Mouse (Mus musculus): ENCODE data around the gene 4833423E24Rik.

DNA sequence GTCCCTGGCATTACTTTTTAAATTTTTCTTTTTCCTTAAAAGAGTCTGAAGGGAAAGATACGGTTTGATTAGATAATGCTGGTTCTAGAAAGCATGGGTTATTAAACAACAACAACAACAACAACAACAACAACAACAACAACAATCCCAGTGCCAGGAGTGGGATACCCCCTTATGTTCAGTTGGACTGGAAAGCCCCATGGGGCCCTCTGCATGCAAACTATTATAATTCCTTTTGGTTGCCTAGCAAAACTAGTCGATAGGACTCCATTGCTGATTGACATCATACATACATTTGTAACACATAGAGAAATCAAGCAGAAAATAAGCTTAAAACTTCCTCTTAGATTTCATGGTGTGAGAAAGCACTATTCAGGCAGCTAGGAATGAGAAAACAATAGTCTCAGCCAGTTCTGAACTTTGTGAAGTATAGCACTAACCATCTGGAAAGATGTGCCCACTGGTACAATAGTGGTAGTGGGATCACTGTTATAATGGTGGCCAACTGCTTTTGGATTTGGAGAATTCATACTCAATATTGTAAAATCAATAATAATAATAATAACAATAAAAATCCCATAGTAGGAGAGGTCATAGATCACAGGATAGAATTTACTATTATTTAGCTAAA lies 4.2 kb upstream of the 4833423E24Rik start:
- TF ChIP-seq TAL1 (IDR thresholded peaks at IDR 0.05; ENCODE audit: low read length), result no peak
- no peak for TF ChIP-seq GATA1 (IDR thresholded peaks at IDR 0.05; ENCODE audit: low read length)

All from erythroblast, embryonic 14.5 days (primary cell).